Mouse (Mus musculus) midbrain, embryonic 12.5 days (tissue): ENCODE results near the gene Erbb2. TPM values are rescaled to one million over a fixed set of nuclear protein-coding genes. Genes with fewer than 3 reads are reported as not detected.

ENCODE experiments used
- ATAC-seq: fragments of 200-750 bp; cut with Nextera tagmentation; 2 replicates; pipeline ENCODE4 v1.8.0; 2017; ENCODE audit warnings: low read depth, moderate TSS enrichment, moderate library complexity; ENCODE audit not compliant: low FRiP score
- H3K27ac ChIP-seq: fragments of 300-500 bp; sonication (generic); replicated peaks from 2 replicates; pipeline ENCODE4 v1.5.1; 2016; ENCODE audit warnings: mild to moderate bottlenecking
- H3K27me3 ChIP-seq: fragments of 300-500 bp; sonication (generic); 2 replicates; pipeline ENCODE4 v1.6.1; 2016; ENCODE audit warnings: mild to moderate bottlenecking
- H3K36me3 ChIP-seq: fragments of 300-500 bp; sonication (generic); 2 replicates; pipeline ENCODE4 v1.6.1; 2016
- H3K4me1 ChIP-seq: fragments of 300-500 bp; sonication (generic); 2 replicates; pipeline ENCODE4 v1.6.1; 2016
- H3K4me2 ChIP-seq: fragments of 300-500 bp; sonication (generic); replicated peaks from 2 replicates; pipeline ENCODE4 v1.6.1; 2016; ENCODE audit warnings: mild to moderate bottlenecking, moderate library complexity
- H3K4me3 ChIP-seq: fragments of 300-500 bp; sonication (generic); 2 replicates; pipeline ENCODE4 v1.5.1; 2016; ENCODE audit warnings: mild to moderate bottlenecking
- H3K9ac ChIP-seq: fragments of 300-500 bp; sonication (generic); replicated peaks from 2 replicates; pipeline ENCODE4 v1.6.1; 2016; ENCODE audit warnings: mild to moderate bottlenecking, moderate library complexity
- H3K9me3 ChIP-seq: fragments of 300-500 bp; sonication (generic); 2 replicates; pipeline ENCODE4 v1.6.1; 2016; ENCODE audit warnings: mild to moderate bottlenecking
- WGBS: fragments of 180-500 bp; shearing (Covaris S2); methylation state at CpG from one replicate; pipeline ENCODE4 v1.1.7; 2016; 5-methylcytosine and 5-hydroxymethylcytosine counted together
- polyA plus RNA-seq: library from polyadenylated mRNA; unstranded; fragments of >200 nt; fragmentation: Nextera tagmentation; extraction: Ambion mirVana; gene quantifications from 2 replicates; pipeline ENCODE4 v1.2.1, GENCODE M21; 2016

The Erbb2 gene
- 14.9 and 17.4 TPM in 2 replicates for polyA plus RNA-seq

DNA sequence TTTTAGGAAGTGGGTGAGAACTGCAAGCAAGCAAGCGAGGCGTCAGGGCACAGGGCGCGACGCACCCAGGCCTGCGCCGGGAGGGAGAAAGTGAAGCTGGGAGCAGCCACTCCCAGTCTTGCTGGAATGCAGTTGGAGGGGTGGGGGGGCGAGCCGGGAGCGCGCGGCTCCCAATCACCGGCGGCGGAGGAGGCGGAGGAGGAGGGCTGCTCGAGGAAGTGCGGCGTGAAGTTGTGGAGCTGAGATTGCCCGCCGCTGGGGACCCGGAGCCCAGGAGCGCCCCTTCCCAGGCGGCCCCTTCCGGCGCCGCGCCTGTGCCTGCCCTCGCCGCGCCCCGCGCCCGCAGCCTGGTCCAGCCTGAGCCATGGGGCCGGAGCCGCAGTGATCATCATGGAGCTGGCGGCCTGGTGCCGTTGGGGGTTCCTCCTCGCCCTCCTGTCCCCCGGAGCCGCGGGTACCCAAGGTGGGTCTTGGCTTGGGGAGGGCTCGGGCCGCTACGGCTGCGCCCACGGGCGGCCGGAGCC is at the start of gene Erbb2:
Gene Erbb2, plus strand, starts transcription at position 198 of the 524 bp plus-strand sequence.
- Histone ChIP-seq H3K4me1 (peaks cover 38% of the 10 kb centered on the region), H3K27ac (peak within 1 kb of the TSS; percentile 67), H3K27me3 (peaks cover 43% of the 10 kb centered on the region), H3K36me3 (no peaks in the 10 kb centered on the region), H3K9ac (peak within 1 kb of the TSS; percentile 80), H3K9me3 (no peaks in the 10 kb centered on the region), H3K4me3 (peak within 1 kb of the TSS; percentile 79), H3K4me2 (peak within 1 kb of the TSS; percentile 97)
- under 1% methylated on average over 46 of the region's 49 CpGs for WGBS
- ATAC-seq = peak; percentile 70

DNA sequence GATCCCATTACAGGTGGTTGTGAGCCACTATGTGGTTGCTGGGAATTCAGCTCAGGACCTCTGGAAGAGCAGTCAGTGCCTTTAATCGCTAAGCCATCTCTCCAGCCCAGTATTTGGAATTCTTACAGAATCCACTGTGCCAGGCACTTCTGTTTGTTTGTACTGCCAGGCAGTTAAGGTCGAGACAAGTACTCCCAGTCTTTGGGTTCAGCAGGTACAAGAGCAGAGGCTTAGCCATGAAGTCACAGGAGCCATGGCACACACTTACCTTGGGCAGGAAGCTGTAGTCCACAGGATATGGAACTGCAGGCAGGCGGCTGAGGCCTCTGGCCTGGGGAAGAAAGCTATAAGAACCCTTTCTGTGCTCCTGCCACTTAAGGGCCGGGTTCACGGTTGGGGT is 48.5 kb upstream of the Erbb2 start:
- no peaks in the 10 kb centered on the region for H3K9me3 ChIP-seq
- no peak overlapping the region for H3K4me2 ChIP-seq
- no peak overlapping the region for H3K4me3 ChIP-seq
- no peaks in the 10 kb centered on the region; the same call in 1 of the 2 replicates for H3K36me3 ChIP-seq
- peaks cover 33% of the 10 kb centered on the region for H3K4me1 ChIP-seq
- H3K27ac ChIP-seq = no peak overlapping the region
- no peaks in the 10 kb centered on the region for H3K27me3 ChIP-seq
- 86% methylated on average over 5 of the region's 5 CpGs for WGBS
- no peak overlapping the region for H3K9ac ChIP-seq
- no peak for ATAC-seq

DNA sequence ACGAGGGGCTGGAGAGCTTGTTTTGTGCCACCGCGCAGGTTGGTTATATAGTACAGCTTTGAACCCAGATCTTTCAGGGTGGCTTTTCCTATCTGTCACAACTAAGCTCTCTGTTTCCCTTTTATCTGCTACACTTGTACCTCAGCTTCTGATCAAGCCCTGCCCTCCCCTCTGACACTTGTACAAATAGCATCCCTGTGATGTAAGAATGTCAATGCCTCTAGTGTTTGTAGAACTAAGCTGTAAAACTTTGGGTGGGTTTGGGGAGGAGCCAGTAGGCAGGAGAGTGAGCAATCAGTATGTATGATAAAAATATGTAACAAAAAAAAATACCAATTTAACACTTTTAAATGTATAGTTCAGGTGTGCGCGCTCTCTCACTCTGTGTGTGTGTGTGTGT is 47.9 kb upstream of the Erbb2 start:
- H3K4me2 ChIP-seq = no peak overlapping the region
- no peak overlapping the region for H3K4me3 ChIP-seq
- H3K4me1 ChIP-seq = peaks cover 27% of the 10 kb centered on the region
- H3K27me3 ChIP-seq = no peaks in the 10 kb centered on the region
- no peak overlapping the region for H3K9ac ChIP-seq
- WGBS = 94% methylated on average over 5 of the region's 5 CpGs
- H3K36me3 ChIP-seq = no peaks in the 10 kb centered on the region; the same call in 1 of the 2 replicates
- no peaks in the 10 kb centered on the region for H3K9me3 ChIP-seq
- no peak for ATAC-seq
- no peak overlapping the region for H3K27ac ChIP-seq

DNA sequence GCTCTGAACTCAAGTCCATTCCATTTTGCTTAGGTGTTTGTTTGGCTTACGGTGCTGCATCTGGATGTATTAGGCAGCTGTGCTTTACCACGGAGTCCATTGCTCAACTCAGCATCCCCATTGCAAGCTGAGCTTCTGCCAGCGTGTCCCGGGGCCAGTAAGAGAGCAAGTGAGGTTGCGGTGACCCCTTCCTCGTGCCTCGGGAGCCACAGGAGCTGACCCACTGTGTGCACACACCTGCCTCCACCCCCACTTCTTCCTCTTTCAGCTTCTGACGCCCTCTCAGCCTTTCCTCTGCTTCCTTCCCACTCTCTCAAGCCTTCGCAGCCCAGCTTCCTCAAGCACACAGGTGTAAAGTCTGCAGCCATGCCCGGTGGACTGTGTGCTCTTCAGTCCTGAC is 46.0 kb upstream of the Erbb2 start:
- Histone ChIP-seq H3K36me3 (no peaks in the 10 kb centered on the region; the same call in 1 of the 2 replicates), H3K9me3 (no peaks in the 10 kb centered on the region), H3K4me2 (no peak overlapping the region), H3K4me3 (no peak overlapping the region), H3K27me3 (no peaks in the 10 kb centered on the region), H3K9ac (no peak overlapping the region), H3K27ac (no peak overlapping the region), H3K4me1 (peaks cover 17% of the 10 kb centered on the region)
- WGBS = 80% methylated on average over 10 of the region's 10 CpGs
- ATAC-seq = no peak

DNA sequence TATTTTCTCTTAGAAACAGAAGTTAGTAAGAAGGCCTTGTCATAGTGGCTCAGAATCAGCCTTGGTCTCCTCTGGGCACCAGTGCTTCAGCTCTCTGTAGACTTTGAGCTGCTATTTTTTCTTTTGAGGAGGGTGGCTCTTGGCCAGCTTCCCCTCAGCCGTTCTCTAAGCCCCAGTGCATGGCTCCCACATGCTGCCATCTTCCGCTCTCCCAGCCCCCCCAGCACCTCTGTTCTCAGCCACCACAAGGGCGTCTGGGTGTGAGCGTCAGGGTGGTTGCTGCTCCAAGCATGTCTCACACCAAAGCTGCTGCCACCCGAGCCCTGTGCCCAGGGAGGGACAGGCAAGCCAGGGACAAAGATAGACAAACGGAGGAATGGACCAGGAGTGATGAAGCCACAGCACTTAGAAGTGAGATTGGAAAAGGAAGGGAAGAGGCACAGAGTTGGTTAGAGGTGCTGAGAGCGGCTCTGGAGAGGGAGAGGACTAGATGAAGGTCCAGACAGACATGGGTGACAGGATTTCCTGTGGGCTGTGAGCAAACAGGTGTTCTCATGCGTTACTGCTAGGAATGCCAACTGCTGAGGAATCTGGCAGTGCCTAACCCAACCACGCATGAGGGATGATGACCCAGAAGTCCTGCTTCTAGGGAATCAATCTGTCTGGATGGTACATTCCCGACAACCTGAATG is 45.0 kb upstream of the Erbb2 start:
- Histone ChIP-seq H3K9ac (no peak overlapping the region), H3K27ac (no peak overlapping the region), H3K4me2 (no peak overlapping the region), H3K4me1 (peaks cover 19% of the 10 kb centered on the region), H3K4me3 (no peak overlapping the region), H3K27me3 (no peaks in the 10 kb centered on the region), H3K9me3 (no peaks in the 10 kb centered on the region), H3K36me3 (no peaks in the 10 kb centered on the region; the same call in 1 of the 2 replicates)
- no peak for ATAC-seq
- 85% methylated on average over 10 of the region's 10 CpGs for WGBS

DNA sequence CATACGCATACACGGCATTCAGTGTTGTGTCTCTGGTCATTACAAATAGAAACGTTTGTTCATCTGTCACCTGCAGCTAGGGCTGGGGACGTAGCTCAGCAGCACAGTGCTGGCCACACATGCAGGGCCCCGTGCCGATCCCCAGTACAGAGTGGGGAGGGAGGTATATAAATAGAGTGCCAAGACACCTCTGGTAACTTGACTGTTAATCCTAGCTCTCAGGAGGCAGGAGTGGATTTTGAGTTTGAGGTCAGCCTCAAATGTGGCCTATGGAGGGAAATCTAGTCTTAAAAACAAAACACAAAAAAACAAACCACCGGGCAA is 44.4 kb upstream of the Erbb2 start:
- H3K27ac ChIP-seq = no peak overlapping the region
- WGBS = 86% methylated on average over 7 of the region's 7 CpGs
- no peaks in the 10 kb centered on the region; the same call in 1 of the 2 replicates for H3K36me3 ChIP-seq
- H3K4me2 ChIP-seq = no peak overlapping the region
- no peak overlapping the region for H3K4me3 ChIP-seq
- peaks cover 22% of the 10 kb centered on the region for H3K4me1 ChIP-seq
- H3K9ac ChIP-seq = no peak overlapping the region
- no peak for ATAC-seq
- no peaks in the 10 kb centered on the region for H3K27me3 ChIP-seq
- no peaks in the 10 kb centered on the region for H3K9me3 ChIP-seq

DNA sequence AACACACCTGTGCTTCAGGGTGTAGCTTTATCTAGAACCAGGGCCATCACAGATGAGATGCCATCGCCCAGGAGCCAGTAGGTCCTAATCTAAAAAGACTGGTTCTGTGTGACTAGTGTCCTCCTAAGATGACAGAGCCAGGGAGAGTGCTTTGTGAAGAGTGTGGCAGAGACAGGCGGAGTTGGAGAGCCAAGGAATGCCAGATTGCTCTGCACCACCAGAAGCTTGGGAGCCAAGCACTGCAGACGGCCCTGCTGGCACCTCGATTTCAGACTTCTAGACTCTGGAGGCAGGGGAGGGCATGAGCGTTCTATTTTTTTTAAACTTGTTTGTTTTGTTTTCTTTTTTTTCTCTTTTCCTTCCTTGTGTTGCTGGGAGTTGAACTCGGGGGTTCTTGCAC is 42.9 kb upstream of the Erbb2 start:
- Histone ChIP-seq H3K36me3 (peaks cover 5% of the 10 kb centered on the region), H3K4me2 (no peak overlapping the region), H3K9ac (no peak overlapping the region), H3K27ac (no peak overlapping the region), H3K4me1 (peaks cover 28% of the 10 kb centered on the region), H3K9me3 (no peaks in the 10 kb centered on the region), H3K27me3 (no peaks in the 10 kb centered on the region), H3K4me3 (no peak overlapping the region)
- 84% methylated on average over 6 of the region's 6 CpGs for WGBS
- no peak for ATAC-seq

DNA sequence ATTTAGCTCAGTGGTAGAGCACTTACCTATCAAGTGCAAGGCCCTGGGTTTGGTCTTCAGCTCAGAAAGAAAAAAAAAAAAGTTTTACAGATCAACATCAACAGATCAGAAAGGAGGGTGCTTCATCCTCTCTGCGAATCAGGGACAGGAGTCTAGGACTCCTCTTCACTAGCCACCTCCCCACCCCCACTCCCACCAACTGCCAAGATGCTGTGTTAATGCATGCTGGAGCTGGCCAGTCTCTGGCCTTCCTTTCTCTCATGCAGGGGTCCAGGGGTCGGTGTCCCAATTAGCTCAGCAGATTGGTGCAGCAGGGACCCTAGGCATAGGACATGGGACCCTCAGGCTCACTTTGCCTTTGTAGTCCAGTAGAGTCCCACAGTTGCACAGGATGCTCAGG is 41.7 kb upstream of the Erbb2 start:
- peaks cover 18% of the 10 kb centered on the region for H3K36me3 ChIP-seq
- no peaks in the 10 kb centered on the region for H3K9me3 ChIP-seq
- H3K4me2 ChIP-seq = no peak overlapping the region
- WGBS = 81% methylated on average over 2 of the region's 2 CpGs
- H3K4me1 ChIP-seq = peaks cover 29% of the 10 kb centered on the region
- H3K9ac ChIP-seq = no peak overlapping the region
- ATAC-seq = no peak
- H3K4me3 ChIP-seq = no peak overlapping the region
- 0 out of 2 replicates have a peak overlapping the region, but pooled peaks have one; percentile 82 for H3K27ac ChIP-seq
- H3K27me3 ChIP-seq = no peaks in the 10 kb centered on the region

DNA sequence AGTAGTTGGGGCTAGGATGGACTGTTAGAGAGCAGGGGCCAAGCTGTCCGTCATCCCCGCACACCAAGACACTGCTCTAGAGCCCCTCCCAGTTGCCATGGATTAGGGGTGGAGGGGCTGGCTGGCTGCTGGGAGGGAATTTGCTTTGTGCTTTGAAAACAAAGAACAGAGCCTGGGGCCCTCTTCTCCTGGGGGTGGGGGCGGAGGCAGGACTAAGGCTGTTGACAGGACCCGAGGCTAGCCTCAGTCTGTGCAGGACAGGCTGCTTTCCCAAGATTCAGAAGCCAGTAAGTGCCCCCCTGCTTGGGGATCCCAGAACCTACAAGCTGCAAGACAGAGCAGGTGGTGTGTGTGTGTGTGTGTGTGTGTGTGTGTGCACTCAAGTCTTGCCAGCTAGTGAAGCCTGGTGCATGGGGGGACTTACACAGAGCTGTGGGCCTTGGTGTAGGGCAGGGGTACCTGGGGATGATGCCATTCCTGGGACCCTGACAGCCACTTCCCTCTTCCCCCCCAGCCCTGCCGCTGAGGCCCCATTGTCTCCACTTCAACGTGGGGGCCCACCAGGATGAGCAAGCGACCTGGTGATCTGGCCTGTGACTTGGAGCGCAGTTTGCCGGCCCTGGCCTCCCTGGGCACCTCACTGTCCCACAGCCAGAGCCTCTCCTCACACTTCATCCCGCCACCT is 40.6 kb upstream of the Erbb2 start:
- H3K4me3 ChIP-seq = peak overlapping the region; percentile 13
- peak overlapping the region; percentile 82 for H3K27ac ChIP-seq
- H3K9ac ChIP-seq = peak overlapping the region; percentile 44; the same call in 1 of the 2 replicates
- H3K9me3 ChIP-seq = no peaks in the 10 kb centered on the region
- H3K4me2 ChIP-seq = peak overlapping the region; percentile 48
- H3K36me3 ChIP-seq = peaks cover 29% of the 10 kb centered on the region
- peaks cover 29% of the 10 kb centered on the region for H3K4me1 ChIP-seq
- H3K27me3 ChIP-seq = no peaks in the 10 kb centered on the region
- WGBS = 17% methylated on average over 9 of the region's 10 CpGs
- peak; percentile 90 for ATAC-seq

DNA sequence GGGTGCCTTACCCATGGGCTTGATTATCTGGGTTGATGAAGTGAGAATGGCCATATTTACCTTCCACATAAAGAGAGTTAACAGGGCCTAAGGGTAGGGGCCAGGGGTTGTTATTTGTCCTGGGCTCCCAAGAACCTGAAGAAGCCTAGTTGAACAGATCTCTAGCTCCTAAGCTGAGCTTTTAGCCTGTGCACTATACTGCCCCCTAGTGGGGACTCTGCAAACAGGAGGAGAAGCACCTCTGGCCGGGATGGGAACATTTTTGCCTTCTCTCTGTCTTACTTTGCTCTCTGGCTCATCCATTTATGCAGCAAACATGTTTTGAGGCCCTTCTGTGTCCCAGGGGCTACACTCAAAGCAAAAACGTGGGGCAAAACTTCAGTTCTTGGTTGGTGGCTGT is 39.9 kb upstream of the Erbb2 start:
- peaks cover 36% of the 10 kb centered on the region for H3K36me3 ChIP-seq
- peak overlapping the region; percentile 48 for H3K4me2 ChIP-seq
- 9% methylated on average over 2 of the region's 2 CpGs for WGBS
- H3K27ac ChIP-seq = peak overlapping the region; percentile 82
- H3K9ac ChIP-seq = peak overlapping the region; percentile 44; the same call in 1 of the 2 replicates
- ATAC-seq = no peak
- peak overlapping the region; percentile 13 for H3K4me3 ChIP-seq
- no peaks in the 10 kb centered on the region for H3K9me3 ChIP-seq
- H3K27me3 ChIP-seq = no peaks in the 10 kb centered on the region
- H3K4me1 ChIP-seq = peaks cover 29% of the 10 kb centered on the region

DNA sequence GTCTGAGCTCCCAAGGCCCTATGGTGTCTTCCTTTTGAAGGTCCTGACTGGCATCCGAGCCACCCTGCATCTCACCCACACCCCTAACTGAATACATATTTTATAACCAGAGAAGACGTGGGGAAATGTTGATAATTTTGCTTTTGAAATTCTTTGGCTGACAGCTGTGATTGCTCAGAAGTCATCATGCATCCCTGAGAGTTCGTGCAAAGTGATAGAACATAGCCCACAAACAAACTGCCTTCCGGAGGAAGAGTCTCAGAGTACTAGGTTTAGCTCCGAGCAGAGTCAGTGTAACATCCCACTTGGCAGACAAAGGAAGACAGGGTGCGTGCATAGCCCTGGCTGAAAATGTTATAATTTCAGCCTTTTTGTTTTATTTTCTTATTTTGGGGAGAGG is 39.0 kb upstream of the Erbb2 start:
- WGBS = 92% methylated on average over 6 of the region's 6 CpGs
- H3K9ac ChIP-seq = peak overlapping the region; percentile 28; the same call in 1 of the 2 replicates
- H3K9me3 ChIP-seq = no peaks in the 10 kb centered on the region
- peaks cover 44% of the 10 kb centered on the region for H3K36me3 ChIP-seq
- peaks cover 29% of the 10 kb centered on the region for H3K4me1 ChIP-seq
- H3K27me3 ChIP-seq = no peaks in the 10 kb centered on the region
- no peak overlapping the region for H3K4me3 ChIP-seq
- H3K4me2 ChIP-seq = no peak overlapping the region
- no peak for ATAC-seq
- no peak overlapping the region for H3K27ac ChIP-seq

DNA sequence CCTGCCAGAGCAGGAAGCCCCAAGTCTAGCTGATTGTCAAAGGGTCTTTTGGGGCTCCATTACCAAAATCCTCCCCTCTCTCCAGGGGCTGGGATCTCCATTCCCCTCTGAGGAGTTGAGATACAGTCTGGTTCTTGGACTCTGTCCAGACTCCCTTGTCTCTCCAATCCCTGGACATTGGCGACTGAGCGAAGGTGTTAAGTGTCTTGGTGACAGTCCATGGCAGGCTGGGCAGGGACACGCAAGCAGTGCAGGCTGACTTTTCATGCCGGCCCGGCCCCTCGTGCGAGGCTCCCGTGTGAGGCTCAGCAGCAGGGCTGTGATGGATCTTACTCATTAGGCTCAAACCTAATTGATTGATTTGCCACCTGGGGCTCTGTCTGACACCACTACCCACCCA is 38.0 kb upstream of the Erbb2 start:
- Histone ChIP-seq H3K4me3 (no peak overlapping the region), H3K27ac (no peak overlapping the region), H3K36me3 (peaks cover 55% of the 10 kb centered on the region), H3K9me3 (no peaks in the 10 kb centered on the region), H3K4me1 (peaks cover 29% of the 10 kb centered on the region), H3K9ac (0 out of 2 replicates have a peak overlapping the region, but pooled peaks have one; percentile 20), H3K4me2 (no peak overlapping the region), H3K27me3 (no peaks in the 10 kb centered on the region)
- ATAC-seq = no peak
- WGBS = 92% methylated on average over 8 of the region's 8 CpGs
